Mouse (Mus musculus): ENCODE data around the gene Maml3.

The Maml3 gene

GRCm38 (mm10) chr3:52090230-52090873, 14.5 kb downstream of the Maml3 start:
- DNase-seq (ENCODE audit: low read depth), result no peak

DNA sequence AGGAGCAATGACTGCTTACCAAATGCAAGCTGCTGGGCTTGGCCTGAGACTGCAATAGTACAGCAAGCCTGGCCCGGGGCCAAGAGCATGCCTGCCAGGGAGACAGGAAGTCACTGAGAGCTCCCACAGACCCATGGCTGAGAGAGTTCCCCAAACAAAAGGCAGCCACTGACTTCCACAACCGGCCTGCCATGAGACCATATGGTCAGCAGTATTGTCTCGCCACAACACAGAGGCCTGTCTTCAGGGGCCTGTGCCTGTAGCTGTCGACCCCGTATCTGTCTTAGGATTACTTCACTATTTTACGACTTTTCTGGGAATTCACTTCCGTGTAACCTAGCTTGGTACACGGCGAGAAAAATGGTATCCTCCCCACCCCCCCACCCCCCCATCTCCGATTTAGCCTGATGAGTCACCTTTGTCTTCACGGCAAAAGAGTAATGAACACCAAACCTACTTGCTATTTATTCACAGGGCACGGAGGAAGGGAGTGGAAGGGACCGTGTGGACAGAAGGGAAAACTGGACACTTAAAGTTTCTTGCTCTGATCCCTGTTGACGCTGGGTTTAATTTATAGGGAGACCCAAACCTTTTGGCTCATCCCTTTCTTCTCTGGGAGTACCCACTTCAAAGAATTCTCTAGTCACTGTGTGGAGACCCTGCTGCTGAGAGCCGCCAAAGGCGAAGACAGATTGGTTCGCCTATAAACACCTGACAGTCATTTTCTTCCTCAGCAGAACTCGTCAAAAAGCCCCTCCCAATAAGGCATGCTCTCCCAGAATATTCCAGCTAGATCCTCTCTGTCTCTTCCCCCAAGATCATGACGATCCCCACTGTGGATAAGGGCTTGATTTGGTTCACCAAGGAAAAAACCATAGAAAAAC, 16.2 kb downstream of the Maml3 start:
- no peak for DNase-seq (ENCODE audit: low read depth)

DNA sequence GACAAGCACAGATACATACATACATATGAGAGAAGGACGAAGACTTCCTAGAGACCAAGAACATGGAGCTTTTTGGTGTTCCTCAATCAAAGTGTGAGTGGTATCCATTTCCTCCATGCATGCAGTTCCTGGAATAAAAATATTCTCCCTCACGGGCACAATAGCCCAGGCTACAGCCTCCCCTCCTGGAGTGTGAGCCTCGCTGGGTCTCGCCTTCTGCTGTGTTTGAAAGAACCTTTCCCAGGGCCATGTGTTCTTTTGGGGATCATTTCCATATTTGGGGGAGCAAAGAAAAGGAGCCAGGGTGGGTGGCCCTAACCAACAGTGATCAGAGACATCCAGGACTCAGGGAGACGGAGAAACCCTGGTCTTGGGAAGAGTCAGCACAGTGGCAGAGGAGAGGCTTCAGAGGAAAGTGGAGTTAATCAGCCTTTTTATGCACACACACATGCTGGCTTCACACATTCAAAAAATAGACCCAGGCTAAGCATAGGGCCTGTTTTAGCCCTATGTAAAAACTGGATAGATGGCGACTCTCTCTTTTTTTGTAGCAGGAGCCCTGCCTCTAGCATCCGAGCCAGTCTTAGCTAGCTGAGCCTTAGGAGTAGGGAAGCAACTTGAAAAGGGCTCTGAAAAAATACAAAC, 17.1 kb downstream of the Maml3 start:
- DNase-seq (ENCODE audit: low read depth), result no peak

DNA sequence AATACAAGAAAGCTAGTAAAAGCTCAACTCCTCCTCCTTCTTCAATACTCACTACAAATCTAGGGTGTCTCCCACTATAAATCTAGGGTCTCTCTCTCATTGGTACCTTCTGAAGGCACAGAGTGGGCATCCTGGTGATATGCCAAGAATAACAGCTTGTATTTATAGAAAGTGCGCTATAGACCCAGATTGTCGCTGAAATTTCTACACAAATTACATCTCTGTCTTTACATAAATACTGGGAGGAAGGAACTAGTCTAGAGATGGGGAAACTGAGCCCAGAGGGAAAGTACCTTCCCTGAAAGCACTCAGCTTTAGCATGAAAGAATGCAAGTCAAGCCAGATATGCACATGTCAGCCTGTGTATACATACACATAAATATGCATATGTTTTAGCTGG, 26.1 kb downstream of the Maml3 start:
- DNase-seq (ENCODE audit: low read depth), result no peak

DNA sequence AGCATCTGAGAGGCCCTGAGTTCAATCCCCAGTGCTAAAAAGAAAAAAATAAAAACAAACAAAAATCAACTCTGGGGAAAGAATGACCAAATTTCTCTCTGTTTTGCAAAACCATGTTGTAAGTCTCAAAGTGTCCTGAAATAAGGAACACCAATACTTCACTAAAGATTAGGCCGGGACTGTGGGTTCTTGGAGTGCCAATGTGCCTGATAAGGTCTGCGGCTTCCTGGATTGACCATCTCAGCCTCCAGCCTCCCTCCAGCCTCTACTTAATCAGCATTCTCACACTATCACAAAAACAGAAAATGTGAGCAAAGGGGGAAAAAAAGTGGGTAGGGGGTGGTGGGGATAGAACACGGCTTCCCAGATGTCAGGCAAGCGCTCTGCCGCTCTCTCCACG, 30.9 kb downstream of the Maml3 start:
- DNase-seq (ENCODE audit: low read depth), result no peak

GRCm38 (mm10) chr3:52071996-52072395, 32.9 kb downstream of the Maml3 start:
- no peak for DNase-seq (ENCODE audit: low read depth)

DNA sequence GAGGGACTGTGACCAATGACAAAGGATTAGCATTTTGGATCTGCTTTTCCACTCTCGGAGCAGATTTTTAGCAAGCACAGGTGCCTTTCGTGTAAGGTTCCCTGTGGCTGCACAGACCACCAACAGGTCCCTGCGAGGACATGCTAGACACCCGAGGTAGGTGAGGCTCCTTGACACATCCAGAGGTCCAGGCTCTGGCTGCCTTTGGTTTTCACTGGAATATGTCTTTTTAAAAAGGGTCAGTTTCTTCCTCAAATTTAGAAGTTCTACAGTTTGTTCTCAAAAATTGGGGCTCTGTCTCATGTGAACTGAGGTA, 34.8 kb downstream of the Maml3 start:
- DNase-seq (ENCODE audit: low read depth), result no peak

DNA sequence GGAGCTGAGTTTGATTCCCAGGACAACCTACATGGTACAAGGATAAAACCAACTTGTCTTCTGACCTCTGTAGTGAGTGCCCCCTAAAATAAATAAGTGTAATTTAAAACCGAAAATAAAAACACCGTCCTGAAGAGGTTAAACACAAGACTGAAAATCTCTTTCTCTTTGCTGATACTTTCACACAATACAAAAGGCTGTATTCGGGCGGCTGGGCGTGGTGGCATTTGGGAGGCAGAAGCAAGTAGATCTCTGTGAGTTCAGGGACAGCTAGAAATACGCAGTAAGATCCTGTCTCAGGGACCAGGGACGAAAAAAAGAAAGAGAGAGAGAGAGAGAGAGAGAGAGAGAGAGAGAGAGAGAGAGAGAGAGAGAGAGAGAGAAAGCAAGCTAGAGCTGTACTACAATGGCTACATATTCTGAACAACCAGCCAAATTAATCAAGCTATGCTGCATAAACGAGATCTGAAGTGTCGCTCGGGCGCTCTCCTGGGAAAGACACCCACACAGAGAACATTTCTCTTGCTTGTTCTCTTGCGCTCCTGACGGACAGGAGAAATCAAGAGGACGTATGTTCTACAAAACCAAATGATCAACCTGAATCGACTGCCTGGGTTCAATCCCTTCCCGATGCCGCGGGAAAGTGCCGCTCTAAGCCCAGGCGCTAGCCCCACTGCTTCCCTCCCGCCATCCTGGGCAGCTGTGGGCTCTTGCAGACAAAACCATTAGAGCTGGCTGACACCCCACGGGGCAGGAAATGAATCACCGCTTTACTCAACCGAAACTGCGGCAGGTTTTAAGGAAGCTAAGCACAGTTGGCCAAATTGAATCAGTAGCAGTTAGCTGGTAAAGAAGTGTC, 35.3 kb downstream of the Maml3 start:
- DNase-seq (ENCODE audit: low read depth), result no peak

DNA sequence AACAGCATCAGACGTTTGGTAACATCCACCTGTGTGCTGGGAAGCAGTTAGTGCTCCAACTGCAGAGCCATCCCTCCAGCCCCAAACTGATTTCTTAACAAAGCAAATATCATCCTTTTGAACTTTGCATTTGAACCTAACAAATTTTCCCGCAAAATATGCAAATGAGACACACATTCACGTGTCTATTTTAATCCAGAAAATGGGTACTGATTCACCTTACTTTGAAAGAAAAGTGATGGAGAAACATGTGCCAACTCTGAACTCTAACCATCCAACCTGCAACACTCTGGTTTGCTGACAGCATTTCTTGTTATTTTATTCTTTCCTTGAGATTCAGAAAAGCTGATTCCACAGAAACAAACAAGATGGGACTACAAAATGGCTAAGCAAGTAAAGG, 36.0 kb downstream of the Maml3 start:
- no peak for DNase-seq (ENCODE audit: low read depth)

DNA sequence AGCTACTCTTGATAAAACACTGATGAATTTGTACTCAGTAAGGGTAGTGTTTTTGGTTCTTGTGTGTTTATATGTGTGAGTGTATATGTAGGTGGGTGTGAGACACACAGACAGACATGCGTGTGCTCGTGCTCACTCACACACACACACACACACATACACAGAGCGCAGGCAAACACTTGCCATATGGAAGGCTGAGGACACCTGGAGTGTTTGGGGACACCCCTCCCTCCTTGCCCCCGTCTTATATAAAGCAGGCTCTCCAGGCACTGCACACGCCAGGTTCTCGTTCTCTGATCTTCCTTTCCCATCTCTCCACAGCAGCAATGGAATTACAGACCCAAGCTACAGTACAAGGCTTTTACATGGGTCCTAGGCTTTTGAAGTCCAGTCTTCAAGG, 37.7 kb downstream of the Maml3 start:
- DNase-seq (ENCODE audit: low read depth), result no peak

- DNase-seq (ENCODE audit: low read depth), result no peak
Measured at GRCm38 (mm10) chr3:52066142-52066541, 38.7 kb downstream of the Maml3 start.

DNA sequence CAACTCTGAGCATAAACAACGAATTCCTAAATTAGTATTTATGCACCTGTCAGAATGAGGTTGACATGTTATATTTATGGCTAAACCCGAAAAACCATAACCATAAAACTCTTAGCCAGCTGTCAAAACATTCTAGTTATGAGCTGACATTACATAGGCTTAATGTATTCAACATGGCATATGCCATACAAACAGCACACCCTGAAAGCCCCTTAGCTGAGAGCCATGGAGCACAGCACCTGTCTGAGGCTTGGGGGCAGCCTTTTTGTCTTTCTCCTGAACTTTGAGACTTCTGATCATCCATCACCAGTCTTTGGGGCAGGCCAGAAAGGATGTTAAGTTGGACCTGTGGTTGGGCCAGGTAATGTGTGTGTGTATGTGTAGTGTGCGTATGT, 41.6 kb downstream of the Maml3 start:
- no peak for DNase-seq (ENCODE audit: low read depth)

DNA sequence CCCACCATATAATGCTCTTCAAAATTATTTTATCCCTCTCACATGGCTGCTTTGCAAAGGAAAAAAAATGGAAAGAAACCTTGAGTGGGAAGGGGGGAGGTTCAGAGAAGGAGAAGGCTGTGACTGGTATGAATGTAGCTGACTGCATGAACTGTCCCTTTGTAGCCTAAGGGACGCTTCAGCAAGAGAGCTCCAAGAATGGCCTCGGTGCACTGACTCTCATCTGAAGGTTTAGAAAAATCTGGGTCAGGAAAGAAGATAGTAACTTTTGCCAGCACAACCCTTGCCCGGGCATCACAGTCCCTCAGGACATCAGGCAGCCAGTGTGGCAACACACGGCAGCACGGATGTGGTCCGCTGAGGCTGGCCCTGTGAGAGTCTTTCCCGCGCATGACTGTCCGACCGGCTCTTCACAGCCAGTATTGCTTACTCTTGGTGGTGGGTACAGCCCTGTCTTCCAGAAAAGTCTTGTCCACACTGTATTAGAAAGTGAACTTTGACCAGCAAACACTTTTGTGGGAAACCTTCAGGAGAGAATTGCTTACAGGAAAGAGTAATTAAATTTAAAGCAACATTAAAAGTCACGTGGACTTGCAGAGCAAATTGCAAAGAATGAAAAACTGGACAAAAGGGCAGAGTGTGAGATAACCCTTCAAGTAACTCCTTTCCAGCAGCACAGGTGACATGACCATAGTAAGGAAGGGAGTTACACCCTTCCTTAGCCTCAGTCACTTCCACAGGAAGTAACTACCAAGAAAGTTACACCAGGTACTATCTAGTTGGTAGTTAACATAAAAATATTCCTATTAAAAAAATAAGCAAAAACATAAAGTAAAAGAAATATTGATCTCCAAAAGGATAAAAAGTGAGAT, 42.3 kb downstream of the Maml3 start:
- DNase-seq (ENCODE audit: low read depth), result no peak

DNA sequence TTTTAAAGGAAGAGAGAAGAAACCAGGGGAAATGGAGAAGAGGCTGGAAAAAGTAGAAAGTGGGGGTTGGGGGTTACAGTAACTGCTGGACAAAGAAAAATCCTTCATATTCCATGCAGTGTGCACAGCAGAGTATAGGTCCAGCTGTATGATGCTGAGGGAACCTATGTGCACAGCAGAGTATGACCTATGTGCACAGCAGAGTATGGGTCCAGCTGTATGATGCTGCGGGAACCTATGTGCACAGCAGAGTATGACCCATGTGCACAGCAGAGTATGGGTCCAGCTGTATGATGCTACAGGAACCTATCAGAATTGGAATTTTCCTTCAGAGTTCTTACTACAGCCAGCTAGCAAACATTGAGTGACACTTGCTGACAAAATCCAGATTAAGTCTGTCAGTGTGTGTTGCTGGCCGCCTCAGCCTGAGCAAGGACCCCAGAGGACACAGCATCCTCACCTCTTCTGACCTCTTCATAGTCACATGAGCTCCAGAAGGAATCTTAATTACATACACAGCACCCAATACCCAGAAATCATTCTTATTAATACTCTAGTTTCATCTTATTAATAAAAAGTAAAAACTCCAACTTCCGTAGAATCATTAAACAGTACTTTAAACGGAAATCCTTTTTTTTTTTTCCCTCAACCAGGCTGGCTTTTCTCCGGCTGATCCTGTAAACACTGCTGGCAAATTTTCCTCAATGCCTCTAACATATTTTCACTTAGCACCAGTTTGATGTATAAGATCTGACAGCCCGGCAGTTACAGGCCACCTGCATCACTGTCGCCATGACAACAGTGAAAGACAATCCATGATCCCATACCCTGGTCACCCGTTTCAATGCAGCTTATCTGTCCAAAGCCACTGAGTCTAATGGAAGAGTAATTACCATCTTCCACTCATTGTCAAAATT, 43.1 kb downstream of the Maml3 start:
- DNase-seq (ENCODE audit: low read depth), result no peak

- no peak for DNase-seq (ENCODE audit: low read depth)
Measured at GRCm38 (mm10) chr3:52060886-52061285, 44.0 kb downstream of the Maml3 start.

DNA sequence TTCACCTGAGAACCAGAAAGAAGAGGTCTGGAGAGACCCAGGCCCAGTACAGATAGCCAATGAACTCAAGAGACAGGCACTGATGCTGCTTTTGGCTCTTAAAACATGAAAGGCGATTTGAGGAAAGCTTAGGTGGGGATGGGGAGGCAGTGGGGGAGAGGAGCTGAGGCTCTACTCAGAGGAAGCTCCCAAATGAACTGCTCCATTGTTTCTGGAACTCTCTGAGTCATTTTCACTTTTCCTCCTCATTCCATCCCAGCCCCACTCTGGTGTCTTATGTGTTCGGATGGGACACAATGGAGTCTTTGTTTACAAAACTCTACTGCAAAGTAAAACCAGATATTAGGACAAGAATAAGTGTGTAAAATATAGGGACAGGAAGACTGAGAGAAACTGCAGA, 53.1 kb downstream of the Maml3 start:
- no peak for DNase-seq (ENCODE audit: low read depth)

- no peak for DNase-seq (ENCODE audit: low read depth)
Measured at GRCm38 (mm10) chr3:52048082-52048481, 56.8 kb downstream of the Maml3 start.

DNA sequence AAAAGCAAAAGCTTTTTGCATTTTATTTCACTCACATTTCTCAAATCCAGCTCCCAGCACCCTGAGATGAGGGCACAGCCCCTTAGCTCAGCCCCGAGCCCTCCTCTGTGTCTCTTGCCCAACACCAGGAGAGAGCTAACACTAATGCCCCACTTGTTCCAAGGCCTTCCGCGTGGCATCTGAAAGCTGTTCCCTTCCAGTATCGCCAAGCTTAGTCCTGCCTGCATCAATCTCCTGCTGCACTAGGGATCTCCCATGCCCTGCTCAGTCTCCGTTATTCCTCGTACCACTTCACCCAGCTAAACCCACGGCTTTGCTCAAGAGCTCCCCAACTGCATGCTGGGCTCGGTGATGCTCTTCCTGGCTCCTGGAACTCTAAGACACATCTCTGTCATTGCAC, 57.3 kb downstream of the Maml3 start:
- DNase-seq (ENCODE audit: low read depth), result no peak

- DNase-seq (ENCODE audit: low read depth), result peak; percentile 77
Measured at GRCm38 (mm10) chr3:52046895-52047372, 57.9 kb downstream of the Maml3 start.

GRCm38 (mm10) chr3:52046027-52046700, 58.7 kb downstream of the Maml3 start:
- DNase-seq (ENCODE audit: low read depth), result no peak

Measured in c-Kit-positive CD71-positive TER-119-negative erythroid progenitor cells, embryonic 14.5 days (primary cell).